Mouse (Mus musculus) right cerebral cortex, postnatal 14 days (tissue): ENCODE data around the gene Sec14l4.

Experiments
- DNase-seq: peaks from one replicate; pipeline ENCODE4 v3.0.0; 2022

The Sec14l4 gene

DNA sequence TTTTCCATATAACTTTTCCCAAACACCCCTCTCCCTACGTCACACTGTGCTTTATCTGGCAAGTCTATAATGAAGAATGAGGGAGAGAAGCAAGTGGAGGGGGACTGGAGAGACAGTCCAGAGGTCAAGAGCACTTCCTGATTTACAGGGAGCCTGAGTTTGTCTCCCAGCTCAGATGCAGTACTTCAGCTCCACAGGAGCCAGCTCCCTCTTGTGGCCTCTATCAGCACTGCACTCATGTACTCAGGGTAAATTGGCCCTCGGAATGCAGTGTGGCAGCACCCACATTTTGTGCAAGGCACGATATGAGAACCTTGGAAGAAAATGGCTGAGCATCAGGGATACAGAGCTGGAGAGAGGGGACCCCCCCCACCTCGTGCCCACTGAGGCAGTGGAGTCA, 49.0 kb downstream of the Sec14l4 start:
- peak; percentile 83 for DNase-seq

DNA sequence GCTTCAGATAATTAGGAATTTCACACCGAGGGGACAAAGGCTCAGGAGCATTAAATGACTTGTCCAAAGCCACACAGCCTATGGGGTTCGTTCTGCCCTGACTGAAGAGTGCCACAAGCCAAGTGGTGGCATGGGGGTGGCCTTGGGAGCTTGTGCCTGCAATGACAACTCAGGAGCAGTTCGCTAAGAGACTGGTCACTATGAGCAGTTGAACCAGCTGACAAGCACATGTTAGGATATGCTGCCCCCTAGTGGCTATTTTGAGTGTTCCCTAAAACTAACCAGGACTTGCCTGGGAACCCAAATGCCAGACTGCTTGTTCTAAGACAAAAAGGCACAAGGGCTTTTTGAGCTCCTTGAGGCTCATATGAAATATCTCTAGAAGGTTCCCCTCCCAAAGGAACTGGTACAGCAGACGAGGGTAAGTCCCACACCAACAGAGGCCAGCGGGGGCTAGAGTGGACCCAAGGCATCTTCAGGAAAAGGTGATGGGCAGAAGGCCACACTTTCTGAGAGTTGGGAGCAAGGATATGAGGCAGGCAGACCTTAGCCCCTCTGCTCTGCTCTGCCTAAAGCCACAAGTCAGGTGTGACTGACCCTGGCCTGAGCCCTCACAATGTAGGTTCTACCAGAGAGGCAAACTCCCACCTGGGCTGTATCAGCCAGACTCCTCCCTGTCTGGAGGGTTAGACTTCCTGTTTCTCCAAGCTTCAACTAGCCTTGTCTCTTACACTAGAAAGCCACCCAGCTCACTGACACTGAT, 52.2 kb downstream of the Sec14l4 start:
- DNase-seq, result peak; percentile 55

DNA sequence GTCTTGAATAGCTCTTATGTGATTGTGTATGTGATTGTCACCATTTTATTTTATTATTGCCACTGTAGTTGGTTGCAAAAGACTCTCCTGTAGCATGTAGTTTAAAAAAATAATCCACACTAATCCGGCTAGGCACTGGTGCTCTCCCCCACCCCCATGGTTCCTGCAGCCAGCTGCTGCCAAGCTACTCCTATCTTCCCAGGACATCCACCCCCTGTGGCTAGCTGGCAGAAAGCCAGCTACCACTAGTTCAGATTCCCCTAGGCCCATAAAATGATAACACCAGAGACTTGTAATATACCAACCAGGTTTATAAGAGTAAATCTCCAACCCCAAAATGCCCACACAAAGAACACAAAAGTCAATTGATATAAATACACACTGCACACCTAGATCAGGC, 55.0 kb downstream of the Sec14l4 start:
- no peak for DNase-seq

DNA sequence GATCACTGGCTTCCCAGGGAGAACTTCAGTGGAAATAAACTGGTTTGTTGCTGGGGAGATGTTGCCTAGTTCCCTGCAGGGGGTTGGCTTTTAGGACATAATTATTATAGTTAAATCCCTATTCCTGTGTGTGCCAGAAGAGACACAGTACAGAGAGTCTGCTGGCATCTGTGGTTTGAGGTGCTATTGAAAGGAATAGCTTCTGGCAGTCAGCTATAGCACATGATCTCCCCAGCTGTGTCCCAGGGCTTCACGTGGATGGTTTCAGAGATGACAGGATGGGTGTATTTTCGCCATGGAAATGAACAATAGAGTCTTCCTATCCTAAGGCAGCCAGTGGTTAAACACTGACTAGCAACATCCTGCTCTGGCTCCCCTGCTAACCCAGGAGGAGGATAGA, 56.0 kb downstream of the Sec14l4 start:
- no peak for DNase-seq

GRCm38 (mm10) chr11:4093459-4094377, 62.5 kb downstream of the Sec14l4 start:
- no peak for DNase-seq

DNA sequence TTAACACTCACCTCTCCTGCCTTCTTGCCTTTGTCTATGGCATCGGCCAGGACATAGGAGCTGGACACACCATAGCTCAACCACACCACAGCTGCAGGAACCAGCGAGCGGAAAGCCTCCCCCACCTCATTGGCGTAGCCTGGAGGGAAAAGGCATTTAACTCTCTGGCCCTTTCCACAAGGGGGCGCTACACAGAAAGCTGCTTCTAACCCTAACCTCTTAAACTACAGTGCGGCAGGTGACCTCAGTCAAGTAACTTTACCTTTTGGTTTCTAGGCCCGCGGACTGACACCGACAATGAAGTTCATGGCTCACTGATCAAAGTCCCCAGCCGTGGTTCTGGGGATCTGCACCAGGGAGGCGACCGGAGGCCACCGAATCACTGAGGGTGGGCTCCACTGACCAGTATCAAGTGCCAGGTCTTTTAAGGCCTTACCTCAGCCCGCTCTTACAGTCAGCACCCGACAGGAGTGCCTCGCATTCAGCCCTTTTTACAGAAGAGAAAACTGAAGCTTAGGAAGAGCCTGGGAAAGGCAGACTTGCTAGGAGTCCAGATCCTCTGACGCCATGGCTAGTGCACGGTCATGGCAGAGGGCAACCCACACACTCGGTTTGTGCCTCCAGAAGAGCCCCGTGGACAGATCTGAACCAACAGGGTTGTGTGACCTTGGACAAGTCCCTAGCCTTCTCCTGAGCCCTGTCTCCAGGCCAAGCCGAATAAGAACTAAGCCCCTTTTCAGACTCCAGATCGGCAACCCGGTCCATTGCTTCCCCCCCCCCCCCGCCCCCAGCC, 63.3 kb downstream of the Sec14l4 start:
- peak; percentile 82 for DNase-seq

GRCm38 (mm10) chr11:4095171-4096053, 64.2 kb downstream of the Sec14l4 start, which contains the start of gene Mtfp1:
Gene Mtfp1, minus strand, starts transcription at chr11:4095445.
- DNase-seq, result peak; percentile 49

- peak; percentile 96 for DNase-seq
Observed at GRCm38 (mm10) chr11:4096054-4096984, 65.1 kb downstream of the Sec14l4 start.

- DNase-seq, result no peak
Observed at GRCm38 (mm10) chr11:4097091-4097621, 65.9 kb downstream of the Sec14l4 start.
